8 mouse cellular contexts compared by ENCODE assay signal in the genomic region with DNA sequence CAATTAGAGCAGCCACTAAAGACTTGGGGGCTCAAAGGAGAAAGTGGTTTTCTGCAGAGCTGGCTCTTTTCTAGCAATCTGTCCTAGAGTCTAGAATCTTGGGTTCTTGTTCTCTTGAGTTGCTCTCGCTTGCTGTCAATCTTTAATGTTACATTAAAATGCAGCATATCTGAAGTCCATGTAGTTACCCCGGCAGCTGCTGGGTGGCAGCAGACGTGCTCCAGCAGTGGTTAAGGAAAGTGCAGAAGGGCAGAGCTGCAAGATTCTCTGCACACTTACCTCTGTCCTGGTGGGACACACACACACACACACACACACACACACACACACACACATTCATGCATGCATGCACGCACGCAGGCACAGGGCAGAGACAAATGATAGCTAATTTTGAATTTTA.
DNase-seq lines count a peak whose midpoint lies in the region; ATAC-seq and TF ChIP-seq lines count a peak whose summit lies in the region.
"Had no signal": no experiment of that assay in that cellular context is flagged by ENCODE, and none has a peak within 500 bp of the region (broad histone marks: within the 10 kb centered on the region; RNA-seq: fewer than 3 reads in every experiment).

No protein-coding gene starts in this region.

- DNase-seq in layer of hippocampus, postnatal 10 days (ENCODE audit: low spot score in 2 of 2) = peak; percentile 24 to 40
- no peak for DNase-seq in layer of hippocampus, adult 9-11 months
- DNase-seq in ES-CJ7 (ENCODE audit: low read depth, low spot score) = peak; percentile 12
- peak; percentile 29 for DNase-seq in lung, postnatal 14 days
- DNase-seq in natural killer cell, adult 2 months (ENCODE audit: low spot score in 2 of 2) = no peak

- peak; percentile 53 for TF ChIP-seq CTCF in cortical plate, adult 2 months (IDR thresholded peaks at IDR 0.05; ENCODE audit: extremely low read depth, insufficient read depth, low read length)

- no peak for ATAC-seq in cerebellum, adult (ENCODE audit: insufficient number of reproducible peaks, low FRiP score, low TSS enrichment)

- H3K4me3 ChIP-seq in cortical plate, adult 2 months (ENCODE audit: insufficient read depth, low read length) = no peak overlapping the region
- H3K4me3 ChIP-seq: limb, embryonic 13.5 days had no signal

- no peak overlapping the region for H3K27ac ChIP-seq in cortical plate, adult 2 months (ENCODE audit: insufficient read depth, low read length)
- H3K27ac ChIP-seq: limb, embryonic 13.5 days had no signal

- TF ChIP-seq POLR2A in cortical plate, adult 2 months (IDR thresholded peaks at IDR 0.05; ENCODE audit: extremely low read depth, insufficient read depth, low read length) = no peak

- H3K4me1 ChIP-seq in cortical plate, adult 2 months (ENCODE audit: control insufficient read depth, insufficient read depth, low read length) = no peaks in the 10 kb centered on the region

Comparison
In these comparisons a context has a peak if more than half of its experiments do, and no peak if none do; other contexts are left out.
1. DNase-seq: peak in layer of hippocampus, postnatal 10 days (2 of 2), ES-CJ7 (single experiment) and lung, postnatal 14 days (single experiment); none in layer of hippocampus, adult 9-11 months (single experiment) and natural killer cell, adult 2 months (0 of 2).